Comparison of ENCODE assay signal across 31 mouse cellular contexts in the genomic region with DNA sequence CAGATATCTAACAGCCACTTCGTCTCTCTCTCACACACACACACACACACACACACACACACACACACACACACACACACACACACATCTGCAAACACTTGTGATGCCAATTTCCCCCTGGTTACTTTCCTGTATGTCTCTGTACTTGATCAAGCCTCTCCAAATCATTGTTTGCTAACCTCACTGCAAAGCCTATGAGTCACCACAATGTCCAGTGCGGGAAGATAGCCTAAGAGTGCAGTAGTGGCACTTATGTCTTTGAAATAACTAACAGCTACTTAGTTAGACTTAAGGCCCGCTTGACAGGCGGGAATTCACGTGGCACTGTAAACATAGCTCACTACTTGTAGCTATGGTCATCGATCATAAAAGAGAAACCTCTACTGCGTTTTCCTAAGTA. TPM values are rescaled to one million over a fixed set of nuclear protein-coding genes. Genes with fewer than 3 reads are reported as not detected.
DNase-seq lines count a peak whose midpoint lies in the region; ATAC-seq and TF ChIP-seq lines count a peak whose summit lies in the region.
"Had no signal": no experiment of that assay in that cellular context is flagged by ENCODE, and none has a peak within 500 bp of the region (broad histone marks: within the 10 kb centered on the region; RNA-seq: fewer than 3 reads in every experiment).

No protein-coding gene starts in this region.

- ATAC-seq in stomach, embryonic 16.5 days (ENCODE audit: insufficient read depth, low FRiP score) = peak; percentile 21; the same call in 1 of the 2 replicates
- ATAC-seq in stomach, postnatal 0 days (ENCODE audit: low FRiP score, low TSS enrichment) = no peak
- ATAC-seq in lung, embryonic 16.5 days (ENCODE audit: low read depth) = peak; percentile 97
- ATAC-seq: activated CD4-positive, CD25-positive, alpha-beta regulatory T cell, adult 4 months; forebrain, embryonic 14.5 days; forebrain, postnatal 0 days; hindbrain, postnatal 0 days had no signal

- TF ChIP-seq EP300 in stomach, postnatal 0 days (optimal IDR thresholded peaks at IDR 0.05) = no peak

- no peak for DNase-seq in stomach, postnatal 0 days (ENCODE audit: low spot score)
- DNase-seq in lung, postnatal 25 days (ENCODE audit: low spot score) = peak; percentile 47
- no peak for DNase-seq in cerebellum, adult 9-11 months
- no peak for DNase-seq in left cerebral cortex, adult 18-20 months (ENCODE audit: low spot score in 2 of 2)
- DNase-seq in frontal cortex, postnatal 14 days (ENCODE audit: low spot score in 2 of 2) = no peak
- DNase-seq: adrenal gland, adult 8-10 months; adrenal gland, postnatal 25 days; cerebellum, adult 11-12 months; cerebellum, adult 9-10 months; cerebellum, postnatal 25 days; forebrain, postnatal 0 days; gastrocnemius, postnatal 25 days; heart, adult 2 months; heart, postnatal 14 days; heart, postnatal 4 days had no signal

- no peaks in the 10 kb centered on the region for H3K4me1 ChIP-seq in stomach, embryonic 16.5 days (ENCODE audit: control insufficient read depth, insufficient read depth, low read length)
- H3K4me1 ChIP-seq in stomach, postnatal 0 days (replicated peaks; ENCODE audit: control insufficient read depth, insufficient read depth) = no peaks in the 10 kb centered on the region
- H3K4me1 ChIP-seq in lung, embryonic 16.5 days (replicated peaks; ENCODE audit: control insufficient read depth, insufficient read depth, low read length) = no peaks in the 10 kb centered on the region
- H3K4me1 ChIP-seq: embryonic facial prominence, embryonic 12.5 days; embryonic facial prominence, embryonic 15.5 days; heart, embryonic 10.5 days; heart, embryonic 13.5 days had no signal

- no peak overlapping the region for H3K4me2 ChIP-seq in stomach, embryonic 16.5 days (ENCODE audit: low read depth, low read length)
- H3K4me2 ChIP-seq in stomach, postnatal 0 days (replicated peaks; ENCODE audit: low read depth) = no peak overlapping the region
- no peak overlapping the region for H3K4me2 ChIP-seq in lung, embryonic 16.5 days (ENCODE audit: low read depth, low read length)
- H3K4me2 ChIP-seq: embryonic facial prominence, embryonic 12.5 days; embryonic facial prominence, embryonic 15.5 days; heart, embryonic 13.5 days; hindbrain, embryonic 14.5 days had no signal

- TF ChIP-seq CTCF in stomach, postnatal 0 days (IDR thresholded peaks at IDR 0.05; ENCODE audit: low read depth) = no peak

- no peak overlapping the region for H3K9ac ChIP-seq in stomach, embryonic 16.5 days (ENCODE audit: low read length)
- no peak overlapping the region for H3K9ac ChIP-seq in stomach, postnatal 0 days (ENCODE audit: low read length)
- H3K9ac ChIP-seq in lung, embryonic 16.5 days (ENCODE audit: low read length) = no peak overlapping the region
- H3K9ac ChIP-seq: embryonic facial prominence, embryonic 12.5 days; embryonic facial prominence, embryonic 15.5 days; forebrain, postnatal 0 days; heart, embryonic 13.5 days; hindbrain, embryonic 14.5 days had no signal

- 61% methylated on average over 7 of the region's 7 CpGs for WGBS in stomach, embryonic 16.5 days
- WGBS in stomach, postnatal 0 days = 50% methylated on average over 7 of the region's 7 CpGs
- 19% methylated on average over 6 of the region's 7 CpGs for WGBS in lung, embryonic 16.5 days

- H3K9me3 ChIP-seq in stomach, embryonic 16.5 days (replicated peaks; ENCODE audit: control insufficient read depth, low read length) = no peaks in the 10 kb centered on the region
- no peaks in the 10 kb centered on the region for H3K9me3 ChIP-seq in stomach, postnatal 0 days (ENCODE audit: control insufficient read depth, low read length)
- H3K9me3 ChIP-seq in lung, embryonic 16.5 days (ENCODE audit: control insufficient read depth, low read length) = no peaks in the 10 kb centered on the region
- H3K9me3 ChIP-seq: embryonic facial prominence, embryonic 12.5 days; embryonic facial prominence, embryonic 15.5 days; heart, embryonic 10.5 days; heart, embryonic 13.5 days had no signal

- H3K4me3 ChIP-seq in stomach, embryonic 16.5 days (replicated peaks; ENCODE audit: low read length) = no peak overlapping the region
- no peak overlapping the region for H3K4me3 ChIP-seq in stomach, postnatal 0 days (ENCODE audit: low read depth, low read length)
- H3K4me3 ChIP-seq in lung, embryonic 16.5 days (ENCODE audit: low read length) = no peak overlapping the region
- H3K4me3 ChIP-seq: embryonic facial prominence, embryonic 12.5 days; embryonic facial prominence, embryonic 15.5 days; heart, adult 2 months; heart, embryonic 10.5 days; heart, embryonic 13.5 days had no signal

- no peaks in the 10 kb centered on the region for H3K27me3 ChIP-seq in stomach, embryonic 16.5 days (ENCODE audit: control insufficient read depth, insufficient read depth, low read length)
- H3K27me3 ChIP-seq in stomach, postnatal 0 days (ENCODE audit: control insufficient read depth, insufficient read depth, low read length) = no peaks in the 10 kb centered on the region
- H3K27me3 ChIP-seq in lung, embryonic 16.5 days (ENCODE audit: control insufficient read depth, insufficient read depth, low read depth, low read length) = no peaks in the 10 kb centered on the region
- H3K27me3 ChIP-seq: embryonic facial prominence, embryonic 12.5 days; embryonic facial prominence, embryonic 15.5 days; heart, embryonic 13.5 days had no signal

- no peak overlapping the region for H3K27ac ChIP-seq in stomach, embryonic 16.5 days (ENCODE audit: low read length)
- H3K27ac ChIP-seq in stomach, postnatal 0 days (replicated peaks) = no peak overlapping the region
- H3K27ac ChIP-seq in lung, embryonic 16.5 days (ENCODE audit: low read length) = no peak overlapping the region
- H3K27ac ChIP-seq: embryonic facial prominence, embryonic 12.5 days; embryonic facial prominence, embryonic 15.5 days; heart, adult 2 months; heart, embryonic 10.5 days; heart, embryonic 13.5 days; hindbrain, embryonic 14.5 days; hindbrain, postnatal 0 days had no signal

- no peaks in the 10 kb centered on the region for H3K36me3 ChIP-seq in stomach, embryonic 16.5 days (ENCODE audit: control insufficient read depth, insufficient read depth, low read length)
- no peaks in the 10 kb centered on the region for H3K36me3 ChIP-seq in stomach, postnatal 0 days (ENCODE audit: control insufficient read depth, insufficient read depth, low read length)
- H3K36me3 ChIP-seq in lung, embryonic 16.5 days (ENCODE audit: control insufficient read depth, insufficient read depth, low read length) = no peaks in the 10 kb centered on the region
- H3K36me3 ChIP-seq: embryonic facial prominence, embryonic 12.5 days; embryonic facial prominence, embryonic 15.5 days; heart, embryonic 10.5 days; heart, embryonic 13.5 days had no signal

RNA-seq across cellular contexts. Expression of gene Myf5, which starts 18.1 kb away (rescaled TPM):
- polyA plus RNA-seq in stomach, embryonic 16.5 days (2015; fragmentation: Nextera tagmentation; extraction: Ambion mirVana) = 0.14 and 1.5 TPM in 2 replicates
- polyA plus RNA-seq in stomach, postnatal 0 days (2015; fragmentation: Nextera tagmentation; extraction: Ambion mirVana) = 0.08 TPM in 1 of 2 replicates, not detected in the other
- polyA plus RNA-seq in lung, embryonic 16.5 days (2015; fragmentation: Nextera tagmentation; extraction: Ambion mirVana) = 0.30 and 0.72 TPM in 2 replicates
- not detected for total RNA-seq in left cerebral cortex, adult 18-20 months (2021)
- total RNA-seq: adrenal gland, adult 8-10 months; adrenal gland, postnatal 25 days; common myeloid progenitor, adult 5-6 weeks; ES-E14; forebrain, postnatal 0 days; heart, adult 2 months; heart, postnatal 14 days; heart, postnatal 4 days; hindbrain, postnatal 0 days had no signal
- polyA plus RNA-seq: forebrain, embryonic 11.5 days; forebrain, embryonic 14.5 days; forebrain, postnatal 0 days; frontal cortex, adult 2 months; gonadal fat pad, adult 2 months; heart, adult 2 months; hindbrain, postnatal 0 days had no signal

RNA-seq across cellular contexts. Expression of gene Myf6, which starts 26.7 kb away (rescaled TPM):
- polyA plus RNA-seq in stomach, embryonic 16.5 days (2015; fragmentation: Nextera tagmentation; extraction: Ambion mirVana) = 0.24 and 9.4 TPM in 2 replicates
- polyA plus RNA-seq in stomach, postnatal 0 days (2015; fragmentation: Nextera tagmentation; extraction: Ambion mirVana) = not detected in 2 replicates
- 0.70 and 2.4 TPM in 2 replicates for polyA plus RNA-seq in lung, embryonic 16.5 days (2015; fragmentation: Nextera tagmentation; extraction: Ambion mirVana)
- total RNA-seq in left cerebral cortex, adult 18-20 months (2021) = not detected
- total RNA-seq: adrenal gland, adult 8-10 months; adrenal gland, postnatal 25 days; common myeloid progenitor, adult 5-6 weeks; ES-E14; forebrain, postnatal 0 days; heart, adult 2 months; heart, postnatal 14 days; hindbrain, postnatal 0 days had no signal
- polyA plus RNA-seq: forebrain, embryonic 11.5 days; forebrain, embryonic 14.5 days; forebrain, postnatal 0 days; frontal cortex, adult 2 months; gonadal fat pad, adult 2 months; heart, adult 2 months; hindbrain, embryonic 11.5 days; hindbrain, embryonic 14.5 days; hindbrain, postnatal 0 days had no signal
